15 mouse cellular contexts compared by ENCODE assay signal in genomic region chr1:188896906-188897551, GRCm38 (mm10).
"Had no signal": no experiment of that assay in that cellular context is flagged by ENCODE, and none has a peak within 500 bp of the region (broad histone marks: within the 10 kb centered on the region; RNA-seq: fewer than 3 reads in every experiment).

No protein-coding gene starts in this region.

- H3K9ac ChIP-seq: limb, embryonic 15.5 days; lung, embryonic 14.5 days; midbrain, embryonic 15.5 days; neural tube, embryonic 12.5 days; stomach, embryonic 15.5 days had no signal

- H3K27ac ChIP-seq: limb, embryonic 15.5 days; macrophage; midbrain, embryonic 15.5 days; neural tube, embryonic 12.5 days; stomach, embryonic 15.5 days had no signal

- H3K27me3 ChIP-seq: megakaryocyte, embryonic 14.5 days; midbrain, embryonic 15.5 days; neural tube, embryonic 12.5 days; stomach, embryonic 15.5 days had no signal

- DNase-seq: kidney, adult 8-10 months; kidney, postnatal 25 days; lung, embryonic 14.5 days; lung, postnatal 10 days; right cerebral cortex, postnatal 4 days; spleen, adult 18-20 months; thymus, adult 2 months; thymus, postnatal 25 days had no signal

- H3K4me2 ChIP-seq: limb, embryonic 15.5 days; lung, embryonic 14.5 days; midbrain, embryonic 11.5 days; midbrain, embryonic 15.5 days; neural tube, embryonic 12.5 days; stomach, embryonic 15.5 days had no signal

- H3K4me1 ChIP-seq: limb, embryonic 15.5 days; megakaryocyte, embryonic 14.5 days; midbrain, embryonic 15.5 days; neural tube, embryonic 12.5 days; stomach, embryonic 15.5 days had no signal

- H3K4me3 ChIP-seq: limb, embryonic 15.5 days; megakaryocyte, embryonic 14.5 days; midbrain, embryonic 15.5 days; neural tube, embryonic 12.5 days; stomach, embryonic 15.5 days had no signal

- H3K36me3 ChIP-seq: limb, embryonic 15.5 days; midbrain, embryonic 15.5 days; neural tube, embryonic 12.5 days; stomach, embryonic 15.5 days had no signal

- H3K9me3 ChIP-seq: limb, embryonic 15.5 days; midbrain, embryonic 15.5 days; neural tube, embryonic 12.5 days; stomach, embryonic 15.5 days had no signal

- ATAC-seq: midbrain, embryonic 15.5 days had no signal
